Mouse (Mus musculus): Measurements from ENCODE around the gene Bcar3. TPM values are rescaled to one million over a fixed set of nuclear protein-coding genes. Genes with fewer than 3 reads are reported as not detected.
"Not testable (repeated sequence)": the region's sequence is repeated elsewhere in the genome, so short reads cannot be mapped to it uniquely, and the experiment has no call there.

Bcar3 gene
- total RNA-seq (2021): 1 to 10 TPM; 4.7 to 7.0 TPM

DNA sequence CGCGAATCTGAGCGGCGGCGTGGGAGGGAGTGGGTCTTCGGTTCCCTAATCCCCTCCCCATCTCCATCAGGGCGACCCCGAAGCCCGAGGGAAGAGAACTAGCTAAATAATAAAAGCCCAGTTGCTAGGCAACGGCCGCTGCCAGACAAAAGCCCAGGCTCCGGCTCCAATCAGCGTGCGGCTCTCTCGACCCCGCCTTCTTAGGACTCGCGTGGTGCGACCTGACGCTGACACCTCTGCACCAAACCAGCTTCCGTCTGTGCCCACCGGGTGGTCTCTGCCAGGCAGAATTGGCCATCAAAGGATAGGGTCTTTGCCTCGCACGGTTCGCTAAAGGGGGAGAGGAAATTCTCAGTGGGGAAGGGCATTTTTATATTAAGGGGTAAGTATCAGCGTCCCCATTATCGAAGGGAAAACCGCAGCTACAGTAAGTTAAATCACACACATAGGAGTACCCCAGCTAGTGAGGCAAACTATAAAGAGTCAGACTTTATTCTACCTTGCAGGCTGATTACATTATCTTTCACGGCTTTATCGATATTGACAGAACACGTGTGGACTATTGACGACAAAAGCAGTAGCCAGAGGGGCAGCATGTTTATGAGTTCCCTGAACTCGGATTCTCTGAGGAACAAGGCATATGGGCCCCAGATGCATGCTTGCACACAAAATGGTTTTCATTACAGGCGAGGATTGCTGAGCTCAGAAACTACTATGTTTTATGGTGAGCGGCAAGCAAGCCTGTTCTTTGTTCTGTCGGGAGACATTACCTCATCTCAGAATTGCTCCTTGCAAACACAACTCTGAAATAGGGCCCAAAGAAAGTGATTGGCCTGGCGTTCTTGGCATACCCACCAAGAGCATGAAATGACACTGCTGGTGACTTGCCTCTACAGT lies at the start of gene Bcar3:
Bcar3 (plus strand) TSS at position 183 of the 897 bp plus-strand sequence.
- peak; percentile 96 for DNase-seq
- intact Hi-C loops (cut with DNase I): no loop called here

DNA sequence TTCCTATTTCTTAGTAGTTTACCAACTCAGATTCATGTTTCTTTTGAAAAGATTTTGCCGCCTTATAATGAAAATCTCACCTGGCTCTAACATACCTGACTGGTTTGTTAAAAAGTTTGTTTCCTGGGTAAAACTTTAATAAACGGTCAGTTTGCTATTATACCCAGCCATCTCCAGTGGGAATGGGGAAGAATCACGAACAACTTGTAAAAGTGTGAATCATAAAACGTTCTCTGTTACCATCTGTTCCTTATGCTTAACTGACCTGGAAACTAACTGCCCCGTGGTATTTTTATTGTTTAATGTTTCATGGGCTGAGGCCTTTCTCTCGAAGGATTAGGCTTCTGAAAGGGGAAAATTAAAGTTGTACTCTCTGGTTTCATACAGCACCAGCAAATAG lies 49.2 kb upstream of the Bcar3 start:
- DNase-seq: no peak
- intact Hi-C loops (cut with DNase I): no loop called here

DNA sequence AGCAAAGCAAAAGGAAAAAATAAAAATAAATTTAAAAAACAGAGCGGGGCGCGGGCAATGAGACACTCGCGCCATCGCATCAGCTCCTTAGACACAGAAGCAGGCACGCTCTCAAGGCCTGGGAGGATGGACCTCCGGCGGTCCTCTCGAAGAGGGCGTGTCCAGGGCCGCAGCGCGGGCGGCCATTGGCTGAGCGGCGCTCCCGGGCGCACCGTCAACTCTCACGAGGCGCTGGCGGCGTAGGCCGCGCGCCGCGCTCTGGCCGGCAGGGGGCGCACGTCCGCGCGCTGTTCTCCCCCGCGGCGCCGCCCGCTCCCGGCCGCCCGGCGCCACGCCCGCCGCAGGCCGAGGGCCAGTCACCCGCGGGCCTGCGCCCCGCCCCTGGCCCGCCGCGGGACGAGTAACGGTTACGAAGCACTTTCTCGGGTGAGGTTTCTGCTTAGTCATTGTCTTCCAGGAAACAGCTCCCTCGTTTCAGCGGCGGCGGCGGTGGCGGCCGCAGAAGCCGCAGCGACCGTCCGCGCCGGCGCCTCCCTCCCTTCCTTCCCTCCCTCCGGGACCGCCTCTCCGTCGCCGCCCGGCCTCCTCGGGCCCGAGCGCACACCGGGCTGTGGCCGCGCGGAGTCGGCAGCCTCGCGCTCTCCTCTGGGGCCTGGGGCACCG lies 48.6 kb upstream of the Bcar3 start, which contains the start of gene Gclm:
Gclm (plus strand) TSS at position 343 of the 663 bp plus-strand sequence.
- intact Hi-C loops (cut with DNase I): no loop called here
- DNase-seq: peak; percentile 95

DNA sequence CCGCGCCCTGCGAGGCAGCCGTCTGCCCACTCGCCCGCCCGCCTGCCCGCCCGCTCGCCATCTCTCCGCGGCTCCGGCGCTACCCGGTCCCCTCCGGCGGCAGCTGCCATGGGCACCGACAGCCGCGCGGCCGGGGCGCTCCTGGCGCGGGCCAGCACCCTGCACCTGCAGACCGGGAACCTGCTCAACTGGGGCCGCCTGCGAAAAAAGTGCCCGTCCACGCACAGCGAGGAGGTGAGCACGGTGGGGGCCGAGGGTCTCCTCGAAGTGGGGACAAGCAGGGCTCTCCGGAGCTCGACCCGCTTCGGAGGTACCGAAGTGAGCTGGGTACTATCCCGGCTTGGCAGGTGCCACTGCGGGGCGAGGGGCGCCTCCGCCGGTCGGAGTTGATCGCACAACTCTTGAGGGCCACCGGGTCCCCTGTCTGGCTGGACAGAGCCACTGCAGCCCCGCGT lies 48.0 kb upstream of the Bcar3 start:
- peak; percentile 80 for DNase-seq
- intact Hi-C loops (cut with DNase I): no loop called here

DNA sequence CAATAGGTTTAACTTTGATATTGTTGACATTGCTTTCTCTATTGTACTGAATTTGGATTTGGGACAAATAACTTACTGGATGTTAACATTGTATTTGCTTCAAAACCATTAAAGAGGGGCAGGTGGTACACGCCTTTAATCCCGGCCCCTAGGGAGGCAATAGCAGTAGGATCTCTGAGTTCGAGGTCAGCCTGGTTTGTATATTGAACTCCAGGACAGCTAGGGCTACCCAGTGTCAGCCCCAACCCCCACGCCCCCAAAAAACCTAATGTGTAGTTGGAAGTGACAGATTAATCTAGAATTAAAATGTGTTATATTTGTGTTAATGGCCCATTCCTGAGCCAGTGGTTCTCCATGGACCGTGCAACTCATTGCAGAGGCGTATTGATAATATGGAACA lies 47.5 kb upstream of the Bcar3 start:
- intact Hi-C loops (cut with DNase I): no loop called here
- DNase-seq: no peak

DNA sequence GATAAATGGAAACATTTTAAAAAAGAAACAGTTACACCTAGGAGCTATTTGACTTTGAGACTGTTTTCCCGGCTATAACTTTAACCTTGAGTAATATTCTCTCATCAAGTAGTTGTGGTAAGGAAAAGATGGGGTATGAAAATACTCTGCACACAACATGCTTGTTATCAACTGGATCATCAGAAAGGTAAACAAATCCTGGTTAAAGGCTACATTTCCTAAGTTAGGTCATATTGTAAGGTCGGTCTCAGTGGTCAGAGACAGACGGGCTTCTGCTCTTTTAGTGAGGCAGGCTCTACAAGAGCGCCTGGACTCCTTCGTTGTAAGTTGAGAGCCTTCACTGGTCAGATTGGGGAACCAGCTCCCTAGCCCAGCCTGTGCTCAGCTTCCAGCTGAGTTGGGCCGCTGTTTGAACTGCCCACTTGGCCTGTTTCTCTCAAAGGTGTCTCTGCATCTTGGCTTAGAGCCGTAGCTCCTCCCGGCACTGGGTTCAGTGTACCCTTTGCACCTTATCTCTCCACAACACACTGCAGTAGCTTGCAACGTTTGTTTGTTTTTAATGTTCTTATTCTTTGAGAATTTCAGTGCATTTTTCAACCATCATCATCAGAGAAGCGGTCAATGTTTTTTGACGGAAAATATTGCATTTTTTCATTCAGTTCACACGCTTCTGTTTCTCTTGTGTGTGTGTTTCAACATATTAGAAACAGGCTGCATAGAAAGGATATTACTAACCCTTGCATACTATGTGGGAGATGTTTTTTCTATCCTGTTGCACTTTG lies 46.8 kb upstream of the Bcar3 start:
- intact Hi-C loops (cut with DNase I): no loop called here
- no peak for DNase-seq

DNA sequence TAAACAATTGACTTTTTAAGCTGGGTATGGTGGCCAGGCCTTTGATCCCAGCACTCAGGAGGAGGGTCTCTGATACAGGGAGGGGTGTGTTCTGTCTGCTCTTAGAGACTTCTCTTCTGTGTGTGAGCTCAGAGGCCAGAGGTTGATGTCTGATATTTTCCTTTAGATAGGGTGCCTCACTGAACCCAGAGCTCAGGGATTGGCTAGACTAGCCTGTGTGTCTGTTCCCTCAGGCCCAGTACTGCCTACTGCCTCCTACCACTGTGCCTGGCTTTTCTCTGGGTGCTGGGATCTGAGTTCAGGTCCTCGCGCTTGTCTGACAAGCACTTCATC lies 46.2 kb upstream of the Bcar3 start:
- no peak for DNase-seq
- intact Hi-C loops (cut with DNase I): no loop called here

DNA sequence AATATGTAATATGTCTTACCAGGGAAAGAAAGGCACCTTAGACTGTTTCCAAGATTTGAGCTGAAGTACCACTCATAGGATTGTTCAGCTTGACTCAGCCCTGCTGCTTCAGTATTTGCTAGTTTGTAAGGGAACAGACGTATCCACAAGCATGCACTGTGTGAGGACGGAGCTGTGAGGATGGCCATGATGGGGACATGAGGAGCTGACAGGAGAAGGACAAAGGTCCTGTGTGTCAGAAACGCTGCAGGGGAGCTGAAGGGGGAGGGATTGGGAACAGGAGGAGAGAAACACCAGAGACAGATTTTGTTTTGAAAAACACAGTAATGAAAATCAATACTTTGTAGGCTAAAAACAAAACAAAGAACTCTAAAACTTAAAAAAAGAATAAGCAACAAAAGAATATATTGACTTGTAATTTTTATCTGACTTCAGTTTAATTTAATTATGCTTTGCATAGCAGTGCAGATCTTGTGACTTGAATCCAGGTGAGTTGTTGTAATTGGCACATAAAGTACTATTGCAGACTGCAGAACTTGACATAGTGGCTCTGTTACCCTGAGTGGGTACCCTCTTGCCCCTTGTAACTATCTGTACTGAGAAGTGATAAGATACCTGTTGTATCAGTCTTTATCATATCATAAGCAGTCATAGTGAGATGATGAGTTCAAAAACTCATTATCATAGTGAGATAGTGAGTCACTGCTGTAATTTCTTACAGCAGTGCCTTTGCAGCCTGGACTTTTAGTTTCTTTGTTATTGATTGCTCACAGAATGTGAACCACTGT lies 41.3 kb upstream of the Bcar3 start:
- intact Hi-C loops (cut with DNase I): no loop called here
- no peak for DNase-seq

DNA sequence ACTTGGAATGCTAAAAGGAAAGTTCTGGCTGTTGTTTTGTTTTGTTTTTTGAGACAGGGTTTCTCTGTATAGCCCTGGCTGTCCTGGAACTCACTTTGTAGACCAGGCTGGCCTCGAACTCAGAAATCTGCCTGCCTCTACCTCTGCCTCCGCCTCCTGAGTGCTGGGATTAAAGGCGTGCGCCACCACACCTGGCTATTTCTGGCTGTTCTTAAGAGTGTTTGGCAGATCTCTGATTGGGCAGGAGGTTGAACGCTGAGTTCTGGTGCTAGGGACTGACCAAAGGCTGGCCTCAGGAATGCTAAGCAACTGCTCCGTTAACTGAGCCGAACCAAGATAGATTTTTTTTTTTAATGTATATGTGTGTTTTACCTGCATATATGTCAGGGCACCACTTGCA lies 39.9 kb upstream of the Bcar3 start:
- intact Hi-C loops (cut with DNase I); DNase-seq: not testable (repeated sequence)

DNA sequence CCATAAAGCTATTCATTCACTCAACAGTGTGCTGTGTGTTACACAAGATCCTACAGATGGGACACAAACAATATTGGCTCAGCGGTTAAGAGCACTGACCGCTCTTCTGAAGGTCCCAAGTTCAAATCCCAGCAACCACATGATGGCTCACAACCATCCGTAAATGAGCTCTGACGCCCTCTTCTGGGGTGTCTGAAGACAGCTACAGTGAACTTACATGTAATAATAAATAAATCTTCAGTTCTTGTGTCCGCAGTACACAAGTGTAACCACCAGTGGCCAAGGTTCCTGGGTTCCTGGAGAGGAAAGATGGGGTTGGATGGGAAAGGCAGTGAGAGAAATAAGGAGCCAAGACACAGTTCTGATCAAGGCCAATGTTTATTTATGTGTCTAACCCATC lies 23.9 kb upstream of the Bcar3 start:
- intact Hi-C loops (cut with DNase I): loop anchor here (5.0 kb wide), 1 partner anchor 383 kb away; no protein-coding TSS in a partner anchor
- DNase-seq: no peak

DNA sequence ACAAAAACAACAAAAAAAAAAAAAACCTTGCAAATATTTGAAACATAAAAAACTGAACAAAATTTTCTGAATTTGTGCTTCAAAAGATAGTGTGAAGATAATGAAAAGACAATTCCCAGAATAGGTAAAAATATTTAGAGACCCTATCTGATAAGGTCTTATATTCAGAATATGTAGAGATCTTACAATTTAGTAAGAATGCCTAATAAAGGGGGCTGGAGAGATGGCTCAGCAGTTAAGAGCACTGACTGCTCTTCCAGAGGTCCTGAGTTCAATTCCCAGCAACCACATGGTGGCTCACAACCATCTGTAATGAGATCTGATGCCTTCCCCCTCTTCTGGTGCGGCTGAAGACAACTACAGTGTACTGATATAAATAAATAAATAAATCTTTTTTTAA lies 21.4 kb upstream of the Bcar3 start:
- not testable (repeated sequence) for DNase-seq
- intact Hi-C loops (cut with DNase I): loop anchor here (5.0 kb wide), 1 partner anchor 385 kb away; no protein-coding TSS in a partner anchor

DNA sequence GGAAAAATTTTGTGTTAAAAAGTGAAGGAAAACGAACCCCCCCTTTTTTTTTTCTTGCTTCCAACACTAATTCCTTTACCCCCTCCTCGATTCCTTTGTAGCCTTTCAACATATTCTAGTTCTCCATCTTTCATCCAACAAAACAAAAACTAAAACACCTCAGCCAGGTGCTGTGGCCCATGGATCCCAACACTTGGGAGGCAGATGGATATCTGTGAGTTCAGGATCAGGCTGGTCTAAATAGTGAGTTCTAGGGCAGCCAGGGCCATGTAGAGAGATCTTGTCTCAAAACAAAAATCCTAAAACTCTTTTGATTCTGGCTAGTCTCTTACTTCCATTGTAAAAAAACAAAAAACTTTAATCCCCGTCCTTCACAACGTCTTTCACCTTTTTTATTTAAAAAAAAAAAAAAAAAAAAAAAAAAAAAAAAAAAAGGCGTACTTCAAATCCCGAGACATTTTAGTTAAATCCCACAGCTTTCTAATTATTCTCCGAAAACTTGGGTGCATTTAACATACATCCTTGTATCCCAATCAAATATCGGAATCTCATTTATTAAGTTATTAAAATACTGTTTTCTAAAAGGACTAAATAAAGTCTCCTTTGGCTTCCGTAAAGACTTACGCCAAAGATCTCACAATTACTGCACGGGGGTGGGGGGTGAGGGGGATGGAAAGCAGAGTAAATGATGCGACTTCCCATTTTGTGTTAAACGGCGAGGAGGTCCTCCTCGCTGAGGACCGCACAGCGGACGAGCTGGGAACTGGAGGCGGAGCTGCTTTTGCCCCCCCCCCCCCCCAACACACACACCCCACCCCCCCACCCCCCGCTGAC lies 20.3 kb upstream of the Bcar3 start:
- DNase-seq: no peak
- intact Hi-C loops (cut with DNase I): loop anchor here (5.0 kb wide), 1 partner anchor 386 kb away; no protein-coding TSS in a partner anchor

DNA sequence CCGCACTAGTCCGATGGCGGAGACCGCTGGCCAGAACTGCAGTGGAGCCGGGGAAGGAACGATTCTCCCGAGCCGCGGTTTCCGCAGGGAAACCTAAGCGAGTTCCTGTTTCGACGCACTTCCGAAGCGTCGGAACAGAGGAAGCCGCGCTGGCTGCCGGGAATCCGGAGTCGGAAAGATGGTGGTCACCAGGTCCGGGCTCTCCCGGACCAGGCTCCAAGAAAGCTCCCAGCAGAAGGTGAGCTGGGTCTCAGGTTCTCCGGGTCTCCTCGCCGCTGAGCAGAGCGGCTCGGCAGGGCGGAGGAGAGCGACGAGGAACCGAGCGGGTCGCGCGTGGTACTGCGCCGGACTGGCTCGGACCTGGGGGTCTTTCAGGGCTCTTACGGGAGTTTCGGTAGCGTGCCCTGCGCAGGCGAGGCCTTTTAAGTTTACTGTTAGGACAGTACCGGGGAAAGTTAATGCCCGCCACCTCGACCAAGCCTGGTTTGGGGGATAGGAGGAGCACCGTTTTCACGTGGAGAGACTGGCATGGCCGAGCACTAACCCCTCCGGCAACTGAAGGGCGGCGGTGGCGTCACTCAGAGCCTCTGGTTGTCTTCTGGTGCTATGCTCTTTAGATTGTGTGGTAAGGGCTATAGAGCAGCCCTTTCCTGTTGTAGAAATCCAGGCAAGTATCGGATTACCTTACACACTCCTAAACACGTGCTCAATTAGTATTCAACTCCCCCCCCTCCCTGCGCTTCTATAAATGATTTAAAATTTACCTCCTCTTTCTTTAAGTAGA lies 19.5 kb upstream of the Bcar3 start, which contains the start of gene Dnttip2:
Dnttip2 (plus strand) TSS at position 148 of the 784 bp plus-strand sequence.
- intact Hi-C loops (cut with DNase I): loop anchor here (5.0 kb wide), 1 partner anchor 387 kb away; no protein-coding TSS in a partner anchor
- peak; percentile 95 for DNase-seq

DNA sequence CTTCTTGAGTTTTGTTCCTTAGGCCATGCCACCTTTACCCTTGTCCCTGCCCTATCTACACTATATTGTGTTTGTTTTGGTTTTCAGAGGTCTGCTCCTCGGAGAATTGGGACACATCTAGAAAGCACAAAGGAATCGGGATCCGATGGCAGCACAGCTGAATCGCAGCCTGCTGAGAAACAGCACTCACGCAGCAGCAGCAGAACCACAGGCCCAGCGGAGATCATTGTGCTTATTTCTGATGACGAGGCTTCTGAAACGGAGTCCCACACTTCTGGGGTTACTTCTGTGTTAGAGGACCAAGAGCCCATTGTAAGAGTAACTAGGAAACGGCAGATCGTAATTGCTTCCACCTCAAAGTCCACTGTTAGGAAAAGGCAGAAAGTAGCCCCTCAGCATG lies 18.8 kb upstream of the Bcar3 start:
- DNase-seq: no peak
- intact Hi-C loops (cut with DNase I): no loop called here

DNA sequence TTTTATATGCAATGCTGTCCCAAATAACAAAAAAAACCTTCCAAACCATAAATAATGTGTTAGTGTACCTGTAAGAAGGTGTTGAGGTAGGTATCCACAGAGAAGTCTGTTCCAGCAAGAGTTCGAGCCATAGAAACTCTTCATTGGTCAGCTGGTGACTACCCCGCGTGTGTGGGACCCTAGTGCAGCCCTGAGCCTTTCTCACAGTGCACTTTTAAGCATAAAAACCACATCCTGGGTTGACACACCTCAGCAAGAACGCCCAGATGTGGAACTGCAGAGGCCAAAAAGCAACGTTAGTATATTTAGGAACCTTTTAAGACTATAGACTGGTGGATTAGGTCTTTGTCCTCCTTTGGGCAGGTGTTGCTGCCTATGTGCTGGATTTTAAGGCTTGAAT lies 6.7 kb upstream of the Bcar3 start:
- DNase-seq: no peak
- intact Hi-C loops (cut with DNase I): no loop called here

DNA sequence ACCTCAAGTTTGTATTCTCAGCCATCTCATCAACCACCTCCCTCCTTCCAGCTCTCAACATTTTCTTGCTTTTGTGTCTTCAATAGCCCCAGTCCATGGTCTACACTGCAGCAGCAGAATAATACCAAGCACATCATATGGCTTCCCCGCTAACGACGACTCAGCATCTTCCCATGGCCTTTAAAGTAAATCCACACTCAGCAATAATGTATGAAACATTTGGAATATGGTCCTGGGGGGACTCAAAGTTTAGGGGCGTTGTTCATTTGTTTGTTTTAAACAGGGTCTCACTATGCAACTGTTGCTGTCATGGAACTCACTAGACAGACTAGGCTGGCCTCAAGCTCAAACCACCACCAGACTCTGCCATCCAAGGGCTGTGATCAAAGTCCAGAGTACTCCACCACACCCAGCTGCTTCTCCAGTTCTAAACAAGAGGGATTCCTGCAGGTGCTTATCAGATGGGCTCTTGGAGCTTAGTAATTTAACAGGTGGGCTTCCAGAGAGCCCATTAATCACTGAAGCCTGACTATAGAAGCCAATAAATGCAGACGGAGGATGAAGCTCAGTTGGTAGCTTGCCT lies 5.2 kb upstream of the Bcar3 start:
- no peak for DNase-seq
- intact Hi-C loops (cut with DNase I): no loop called here

DNA sequence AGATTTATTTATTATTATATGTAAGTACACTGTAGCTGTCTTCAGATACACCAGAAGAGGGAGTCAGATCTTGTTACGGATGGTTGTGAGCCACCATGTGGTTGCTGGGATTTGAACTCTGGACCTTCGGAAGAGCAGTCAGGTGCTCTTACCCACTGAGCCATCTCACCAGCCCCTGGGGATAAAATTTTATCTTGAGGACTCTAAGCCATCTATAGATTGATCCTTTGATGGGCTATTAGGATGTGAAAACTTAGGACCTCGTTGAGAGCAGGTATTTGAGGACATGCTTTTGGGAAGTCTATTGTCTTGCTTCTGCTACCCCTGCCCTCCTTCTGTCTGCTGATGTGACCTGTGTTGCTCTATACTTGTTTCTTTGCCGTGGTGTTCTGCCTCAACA lies 4.6 kb upstream of the Bcar3 start:
- intact Hi-C loops (cut with DNase I); DNase-seq: not testable (repeated sequence)

DNA sequence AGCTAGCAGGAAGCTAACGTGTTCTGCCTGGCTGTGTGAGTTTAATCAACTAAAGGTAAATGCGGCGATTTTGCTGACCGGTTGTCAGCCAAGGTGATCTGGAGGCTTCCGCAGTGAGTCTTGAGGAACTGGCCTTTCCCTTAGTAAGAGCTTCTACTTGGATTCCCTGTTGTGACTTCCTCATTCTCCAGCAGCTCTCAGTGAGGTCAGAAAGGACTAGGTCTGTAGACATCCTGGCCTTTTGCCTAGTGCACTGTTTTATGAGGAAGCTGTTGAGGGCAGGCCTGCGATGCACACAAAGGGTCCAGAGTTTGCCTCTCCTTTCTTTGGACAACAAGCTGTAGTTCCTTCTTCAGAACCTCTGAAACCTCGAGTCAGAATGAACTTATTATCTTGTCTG lies 3.2 kb upstream of the Bcar3 start:
- intact Hi-C loops (cut with DNase I): no loop called here
- DNase-seq: no peak
